ENCODE assay signal across 16 mouse cellular contexts in the genomic region with DNA sequence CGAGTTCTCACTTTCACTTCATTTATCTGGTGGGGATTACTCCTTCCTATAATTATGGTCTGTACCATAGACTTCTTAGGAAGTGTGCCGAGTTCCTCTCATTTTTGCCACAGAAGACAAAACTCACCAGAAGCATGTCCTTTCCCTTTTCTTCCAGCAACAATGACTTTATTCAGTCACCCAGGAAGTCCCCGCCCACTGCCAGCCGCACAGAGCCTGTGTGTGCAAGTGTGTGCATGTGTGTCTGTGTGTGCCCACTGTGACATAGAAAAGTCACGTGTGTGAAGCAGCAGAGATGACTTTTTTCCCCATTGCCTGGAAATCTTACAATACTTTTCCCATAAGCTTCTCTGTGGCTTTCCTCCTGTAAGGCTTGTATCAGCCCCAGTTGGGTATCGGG.
DNase-seq lines count a peak whose midpoint lies in the region; ATAC-seq and TF ChIP-seq lines count a peak whose summit lies in the region.
"Had no signal": no experiment of that assay in that cellular context is flagged by ENCODE, and none has a peak within 500 bp of the region (broad histone marks: within the 10 kb centered on the region; RNA-seq: fewer than 3 reads in every experiment).

No protein-coding gene starts in this region.

- no peaks in the 10 kb centered on the region for H3K27me3 ChIP-seq in liver, adult 2 months (ENCODE audit: control insufficient read depth, insufficient read depth, low read length)
- no peaks in the 10 kb centered on the region for H3K27me3 ChIP-seq in CH12.LX (replicated peaks)
- H3K27me3 ChIP-seq in intestine, embryonic 16.5 days (replicated peaks; ENCODE audit: control insufficient read depth, insufficient read depth, low read length): no peaks in the 10 kb centered on the region
- H3K27me3 ChIP-seq in splenic B cell, adult 2 months (ENCODE audit: control insufficient read depth, insufficient read depth, low read length, poor library complexity, severe bottlenecking): no peaks in the 10 kb centered on the region
- H3K27me3 ChIP-seq in forebrain, embryonic 11.5 days (ENCODE audit: control insufficient read depth, insufficient read depth, low read length): no peaks in the 10 kb centered on the region
- H3K27me3 ChIP-seq: liver, embryonic 15.5 days; neural tube, embryonic 15.5 days had no signal

- no peak for TF ChIP-seq RAD21 in CH12.LX (IDR thresholded peaks at IDR 0.05; ENCODE audit: low read depth, low read length)

- TF ChIP-seq EP300 in CH12.LX (IDR thresholded peaks at IDR 0.05; ENCODE audit: low read length): no peak

- no peak overlapping the region for H3K4me3 ChIP-seq in liver, adult 2 months (ENCODE audit: insufficient read depth, low read depth, low read length)
- no peak overlapping the region for H3K4me3 ChIP-seq in CH12.LX (replicated peaks in 1 of 3; ENCODE audit: low read depth in 2 of 3, low read length in 2 of 3, poor library complexity in 1 of 3)
- no peak overlapping the region for H3K4me3 ChIP-seq in intestine, embryonic 16.5 days (ENCODE audit: low read length)
- no peak overlapping the region for H3K4me3 ChIP-seq in forebrain, embryonic 11.5 days (ENCODE audit: low read depth, low read length)
- H3K4me3 ChIP-seq: heart, embryonic 10.5 days; liver, embryonic 15.5 days; neural tube, embryonic 15.5 days had no signal

- DNase-seq in liver, adult 2 months (ENCODE audit: extremely low read depth, low read depth, low spot score): peak; percentile 22
- no peak for DNase-seq in liver
- no peak for DNase-seq in CH12.LX (ENCODE audit: extremely low read depth)
- peak; percentile 62 for DNase-seq in splenic B cell, adult 2 months (ENCODE audit: low read depth, low spot score)
- DNase-seq in forebrain, embryonic 11.5 days (ENCODE audit: low spot score): no peak
- DNase-seq in c-Kit-positive CD71-positive TER-119-positive erythroid progenitor cells, embryonic 14.5 days (ENCODE audit: low spot score): no peak
- no peak for DNase-seq in kidney, postnatal 25 days
- DNase-seq: cerebellum, adult 9-11 months; heart, postnatal 36 days; kidney, postnatal 36 days; layer of hippocampus, postnatal 36 days; left cerebral cortex, postnatal 4 days had no signal

- H3K27ac ChIP-seq in liver, adult 2 months (replicated peaks; ENCODE audit: insufficient read depth, low read depth, low read length): peak overlapping the region; percentile 97
- no peak overlapping the region for H3K27ac ChIP-seq in CH12.LX (ENCODE audit: insufficient read depth, low read depth)
- H3K27ac ChIP-seq in intestine, embryonic 16.5 days (ENCODE audit: low read length): peak overlapping the region; percentile 56; the same call in 1 of the 2 replicates
- H3K27ac ChIP-seq in forebrain, embryonic 11.5 days (ENCODE audit: low read depth, low read length): no peak overlapping the region
- H3K27ac ChIP-seq: heart, embryonic 10.5 days; liver, embryonic 15.5 days; neural tube, embryonic 15.5 days had no signal

- no peak overlapping the region for H3K9ac ChIP-seq in liver, adult 2 months (ENCODE audit: low read depth, low read length)
- peak overlapping the region; percentile 61; the same call in 1 of the 2 replicates for H3K9ac ChIP-seq in CH12.LX (ENCODE audit: insufficient read depth, low read depth)
- H3K9ac ChIP-seq in intestine, embryonic 16.5 days (ENCODE audit: low read depth, low read length): no peak overlapping the region
- H3K9ac ChIP-seq in forebrain, embryonic 11.5 days (ENCODE audit: low read length): no peak overlapping the region
- H3K9ac ChIP-seq: liver, embryonic 15.5 days; neural tube, embryonic 15.5 days had no signal

- no peaks in the 10 kb centered on the region for H3K9me3 ChIP-seq in CH12.LX (replicated peaks; ENCODE audit: low read length)
- no peaks in the 10 kb centered on the region for H3K9me3 ChIP-seq in intestine, embryonic 16.5 days (ENCODE audit: control insufficient read depth, low read length)
- H3K9me3 ChIP-seq in forebrain, embryonic 11.5 days (ENCODE audit: control insufficient read depth, low read length): no peaks in the 10 kb centered on the region
- H3K9me3 ChIP-seq: heart, embryonic 10.5 days; liver, embryonic 15.5 days; neural tube, embryonic 15.5 days had no signal

- H3K79me2 ChIP-seq in liver, adult 2 months (ENCODE audit: control insufficient read depth, insufficient read depth, low read length): no peaks in the 10 kb centered on the region
- no peaks in the 10 kb centered on the region for H3K79me2 ChIP-seq in CH12.LX (replicated peaks; ENCODE audit: control insufficient read depth, extremely low read depth, insufficient read depth, poor library complexity, severe bottlenecking)

- TF ChIP-seq POLR2A in liver, adult 2 months (IDR thresholded peaks at IDR 0.05; ENCODE audit: extremely low read depth, insufficient read depth, low read length): no peak
- TF ChIP-seq POLR2A in CH12.LX (IDR thresholded peaks at IDR 0.05; ENCODE audit: low read depth, low read length): no peak

- dilution Hi-C loops in CH12.LX (cut with MboI; ENCODE audit: extremely low pct_ligation_motif_present, extremely low pct_unique_long_range_greater_than_20kb, low sequenced_read_pairs): no loop called here

- TF ChIP-seq CTCF in liver, adult 2 months (IDR thresholded peaks at IDR 0.05; ENCODE audit: low read depth, low read length): no peak
- no peak for TF ChIP-seq CTCF in CH12.LX (conservative IDR thresholded peaks at IDR 0.05 in 1 of 2, IDR thresholded peaks at IDR 0.05 in 1 of 2; ENCODE audit: low read depth in 2 of 2, low read length in 2 of 2)

- in situ Hi-C loops in CH12.LX (cut with MboI; ENCODE audit: low pct_ligation_motif_present, low pct_unique_long_range_greater_than_20kb, low sequenced_read_pairs): no loop called here

- peak overlapping the region; percentile 46; the same call in 1 of the 2 replicates for H3K4me2 ChIP-seq in CH12.LX (ENCODE audit: insufficient read depth, low read depth, poor library complexity, severe bottlenecking)
- no peak overlapping the region for H3K4me2 ChIP-seq in intestine, embryonic 16.5 days (ENCODE audit: low read depth, low read length)
- H3K4me2 ChIP-seq in forebrain, embryonic 11.5 days (ENCODE audit: low read depth, low read length, severe bottlenecking): no peak overlapping the region
- H3K4me2 ChIP-seq: liver, embryonic 15.5 days; neural tube, embryonic 15.5 days had no signal

- ATAC-seq in intestine, embryonic 16.5 days: peak; percentile 60
- ATAC-seq in forebrain, embryonic 11.5 days (replicated peaks; ENCODE audit: low FRiP score): no peak

- H3K36me3 ChIP-seq in liver, adult 2 months (ENCODE audit: control insufficient read depth, insufficient read depth, low read length): no peaks in the 10 kb centered on the region
- H3K36me3 ChIP-seq in CH12.LX (replicated peaks in 1 of 2; ENCODE audit: control insufficient read depth in 1 of 2, insufficient read depth in 1 of 2, low read length in 1 of 2): no peaks in the 10 kb centered on the region
- no peaks in the 10 kb centered on the region for H3K36me3 ChIP-seq in intestine, embryonic 16.5 days (ENCODE audit: control insufficient read depth, insufficient read depth, low read length)
- no peaks in the 10 kb centered on the region for H3K36me3 ChIP-seq in splenic B cell, adult 2 months (ENCODE audit: control insufficient read depth, insufficient read depth, low read length, poor library complexity, severe bottlenecking)
- H3K36me3 ChIP-seq in forebrain, embryonic 11.5 days (ENCODE audit: control insufficient read depth, insufficient read depth, low read length): no peaks in the 10 kb centered on the region
- H3K36me3 ChIP-seq: heart, embryonic 10.5 days; liver, embryonic 15.5 days; neural tube, embryonic 15.5 days had no signal

- WGBS in liver, adult 2 months: 79% methylated on average over 6 of the region's 6 CpGs
- WGBS in intestine, embryonic 16.5 days: 73% methylated on average over 6 of the region's 6 CpGs
- 75% methylated on average over 6 of the region's 6 CpGs for WGBS in forebrain, embryonic 11.5 days

- H3K4me1 ChIP-seq in liver, adult 2 months (ENCODE audit: control insufficient read depth, insufficient read depth, low read length): peaks cover 19% of the 10 kb centered on the region
- peaks cover 5 to 22% of the 10 kb centered on the region in 2 experiments; a peak in 3 of 4 replicates for H3K4me1 ChIP-seq in CH12.LX (ENCODE audit: control insufficient read depth in 1 of 2, insufficient read depth in 2 of 2)
- peaks cover 10% of the 10 kb centered on the region; the same call in 1 of the 2 replicates for H3K4me1 ChIP-seq in intestine, embryonic 16.5 days (ENCODE audit: control insufficient read depth, insufficient read depth, low read length)
- no peaks in the 10 kb centered on the region for H3K4me1 ChIP-seq in forebrain, embryonic 11.5 days (replicated peaks; ENCODE audit: control insufficient read depth, insufficient read depth, low read length)
- H3K4me1 ChIP-seq: heart, embryonic 10.5 days; liver, embryonic 15.5 days; neural tube, embryonic 15.5 days had no signal

TF ChIP-seq in CH12.LX, 34 proteins besides CTCF, POLR2A, EP300 and RAD21:
- TF ChIP-seq BHLHE40 (IDR thresholded peaks at IDR 0.05; ENCODE audit: low read depth, low read length) (peak; percentile 73), ELF1 (IDR thresholded peaks at IDR 0.05; ENCODE audit: low read depth, low read length) (peak; percentile 51), MXI1 (IDR thresholded peaks at IDR 0.05; ENCODE audit: low read depth, low read length) (no peak), USF2 (conservative IDR thresholded peaks at IDR 0.05; ENCODE audit: low read depth, low read length) (peak; percentile 23; the same call in 1 of the 2 replicates)
TF ChIP-seq in CH12.LX: peak in this region for 3.

Comparison
In these comparisons a context has a peak if more than half of its experiments do, and no peak if none do; other contexts are left out.
1. DNase-seq: peak in liver, adult 2 months (single experiment) and splenic B cell, adult 2 months (single experiment); none in liver (single experiment), CH12.LX (single experiment), forebrain, embryonic 11.5 days (single experiment), c-Kit-positive CD71-positive TER-119-positive erythroid progenitor cells, embryonic 14.5 days (single experiment) and kidney, postnatal 25 days (0 of 2).
2. H3K27ac ChIP-seq: peak in liver, adult 2 months (single experiment) and intestine, embryonic 16.5 days (single experiment); none in CH12.LX (single experiment) and forebrain, embryonic 11.5 days (single experiment).